Mouse (Mus musculus): Measurements from ENCODE around the gene Lrr1. TPM values are rescaled to one million over a fixed set of nuclear protein-coding genes. Genes with fewer than 3 reads are reported as not detected.

Gene Lrr1
- polyA plus RNA-seq, 1 experiment from 2014 or later, result 31.1 TPM

DNA sequence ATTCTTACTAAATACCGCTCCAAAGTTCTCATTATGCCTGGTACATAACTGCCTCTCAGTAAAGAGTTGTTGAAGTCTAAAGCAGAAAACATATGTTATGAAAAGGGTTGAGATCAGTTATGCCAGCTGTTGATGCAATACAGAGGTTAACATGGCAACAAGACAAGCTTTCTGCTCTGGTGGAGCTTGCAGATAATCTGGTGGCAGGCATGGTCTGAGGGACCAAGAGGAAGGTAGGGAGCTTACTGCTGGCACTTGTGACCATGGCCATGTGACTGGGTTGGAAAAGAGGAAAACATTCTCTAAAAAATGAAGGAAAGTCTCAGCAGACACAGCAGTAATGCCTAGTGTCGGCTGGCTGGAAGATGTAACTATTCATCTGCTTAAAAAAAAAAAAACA lies 2.7 kb downstream of the Lrr1 start:
- Histone ChIP-seq H3K27me3 (ENCODE audit: control insufficient read depth, insufficient read depth, low read length) (no peaks in the 10 kb centered on the region), H3K36me3 (ENCODE audit: control insufficient read depth, insufficient read depth, low read length) (peaks cover 4% of the 10 kb centered on the region; the same call in 1 of the 2 replicates), H3K9me3 (ENCODE audit: control insufficient read depth, low read length) (no peaks in the 10 kb centered on the region), H3K9ac (ENCODE audit: low read length) (no peak overlapping the region), H3K27ac (ENCODE audit: low read depth, low read length) (no peak overlapping the region), H3K4me1 (ENCODE audit: control insufficient read depth, insufficient read depth, low read length) (peaks cover 4% of the 10 kb centered on the region; the same call in 1 of the 2 replicates), H3K4me3 (ENCODE audit: low read depth, low read length) (no peak overlapping the region), H3K4me2 (no peak overlapping the region)
- 89% methylated on average over 2 of the region's 2 CpGs for WGBS
- DNase-seq (ENCODE audit: low spot score, missing footprints) (no peak), ATAC-seq (ENCODE audit: low FRiP score) (no peak)

DNA sequence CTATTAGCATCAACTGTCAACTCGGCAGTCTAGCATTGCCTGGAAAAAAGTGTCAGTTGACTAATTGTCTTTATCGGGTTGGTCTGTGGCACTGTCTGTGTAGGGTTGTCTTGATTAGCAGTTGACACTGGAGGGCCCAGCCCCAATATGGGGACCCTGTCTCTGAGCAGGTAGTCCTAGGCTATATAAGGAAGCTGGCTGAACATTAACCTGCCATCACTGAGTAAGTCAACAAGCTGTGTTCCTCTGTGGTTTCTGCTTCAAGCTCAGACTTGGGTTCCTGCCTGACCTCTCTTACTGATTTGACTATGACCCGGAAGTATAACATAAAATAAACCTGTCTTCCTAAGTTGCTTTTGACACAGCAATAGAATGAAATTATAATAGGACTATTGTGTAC lies 7.4 kb downstream of the Lrr1 start:
- Histone ChIP-seq H3K27me3 (ENCODE audit: control insufficient read depth, insufficient read depth, low read length) (no peaks in the 10 kb centered on the region), H3K4me3 (ENCODE audit: low read depth, low read length) (no peak overlapping the region), H3K27ac (ENCODE audit: low read depth, low read length) (no peak overlapping the region), H3K9ac (ENCODE audit: low read length) (no peak overlapping the region), H3K4me2 (no peak overlapping the region), H3K36me3 (ENCODE audit: control insufficient read depth, insufficient read depth, low read length) (peaks cover 4% of the 10 kb centered on the region; the same call in 1 of the 2 replicates), H3K9me3 (ENCODE audit: control insufficient read depth, low read length) (no peaks in the 10 kb centered on the region), H3K4me1 (ENCODE audit: control insufficient read depth, insufficient read depth, low read length) (no peaks in the 10 kb centered on the region)
- DNase-seq (ENCODE audit: low spot score, missing footprints), result peak; percentile 23
- WGBS, result 94% methylated on average over 3 of the region's 3 CpGs
- ATAC-seq (ENCODE audit: low FRiP score), result no peak

DNA sequence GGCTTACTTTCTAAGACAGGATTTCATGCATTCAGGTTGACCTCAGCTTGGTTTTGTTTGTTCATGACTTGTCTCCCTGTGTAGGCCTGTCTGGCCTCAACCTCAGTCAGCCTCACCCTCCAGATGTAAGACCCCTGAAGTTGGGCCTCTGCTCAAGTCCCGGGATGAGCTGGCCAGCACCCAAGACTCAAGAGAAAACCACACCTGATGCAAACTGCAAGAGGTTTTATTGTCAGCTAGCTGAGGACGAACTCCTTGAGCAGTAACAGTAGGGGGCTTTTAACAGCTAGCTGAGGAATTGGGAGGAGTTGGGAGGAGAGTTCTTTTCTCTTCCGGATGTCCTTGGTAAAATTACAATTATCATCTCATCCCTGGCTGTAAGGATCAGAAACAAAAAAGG lies 8.9 kb downstream of the Lrr1 start:
- DNase-seq (ENCODE audit: low spot score, missing footprints), result no peak
- Histone ChIP-seq H3K9me3 (ENCODE audit: control insufficient read depth, low read length) (no peaks in the 10 kb centered on the region), H3K4me3 (ENCODE audit: low read depth, low read length) (no peak overlapping the region), H3K27ac (ENCODE audit: low read depth, low read length) (no peak overlapping the region), H3K9ac (ENCODE audit: low read length) (no peak overlapping the region), H3K4me1 (ENCODE audit: control insufficient read depth, insufficient read depth, low read length) (no peaks in the 10 kb centered on the region), H3K36me3 (ENCODE audit: control insufficient read depth, insufficient read depth, low read length) (peaks cover 6% of the 10 kb centered on the region; the same call in 1 of the 2 replicates), H3K4me2 (no peak overlapping the region), H3K27me3 (ENCODE audit: control insufficient read depth, insufficient read depth, low read length) (no peaks in the 10 kb centered on the region)
- 85% methylated on average over 3 of the region's 3 CpGs for WGBS
- ATAC-seq (ENCODE audit: low FRiP score), result no peak

DNA sequence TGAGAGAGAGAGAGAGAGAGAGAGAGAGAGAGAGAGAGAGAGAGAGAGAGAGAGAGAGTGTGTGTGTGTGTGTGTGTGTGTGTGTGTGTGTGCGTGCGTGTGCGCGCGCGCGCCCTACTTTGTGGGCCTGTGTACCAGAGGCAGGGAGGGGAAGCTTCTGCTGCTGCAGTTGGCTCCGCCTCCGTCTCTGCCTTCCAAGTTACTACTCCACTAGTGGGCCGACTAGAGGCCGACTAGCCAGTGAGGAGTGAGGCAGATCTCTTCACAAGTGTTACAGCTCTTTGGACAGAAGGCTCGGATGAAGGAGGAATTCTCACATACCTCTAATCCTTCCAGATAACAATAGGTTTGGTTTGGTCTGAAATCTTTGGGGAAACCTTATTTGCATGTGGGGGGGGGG lies 10.8 kb downstream of the Lrr1 start:
- Histone ChIP-seq H3K4me1 (ENCODE audit: control insufficient read depth, insufficient read depth, low read length) (peaks cover 2% of the 10 kb centered on the region; the same call in 1 of the 2 replicates), H3K36me3 (ENCODE audit: control insufficient read depth, insufficient read depth, low read length) (peaks cover 6% of the 10 kb centered on the region; the same call in 1 of the 2 replicates), H3K4me3 (ENCODE audit: low read depth, low read length) (no peak overlapping the region), H3K4me2 (no peak overlapping the region), H3K9ac (ENCODE audit: low read length) (no peak overlapping the region), H3K27ac (ENCODE audit: low read depth, low read length) (no peak overlapping the region), H3K27me3 (ENCODE audit: control insufficient read depth, insufficient read depth, low read length) (no peaks in the 10 kb centered on the region), H3K9me3 (ENCODE audit: control insufficient read depth, low read length) (no peaks in the 10 kb centered on the region)
- DNase-seq (ENCODE audit: low spot score, missing footprints), result peak; percentile 19
- WGBS, result 69% methylated on average over 12 of the region's 12 CpGs
- no peak for ATAC-seq (ENCODE audit: low FRiP score)

DNA sequence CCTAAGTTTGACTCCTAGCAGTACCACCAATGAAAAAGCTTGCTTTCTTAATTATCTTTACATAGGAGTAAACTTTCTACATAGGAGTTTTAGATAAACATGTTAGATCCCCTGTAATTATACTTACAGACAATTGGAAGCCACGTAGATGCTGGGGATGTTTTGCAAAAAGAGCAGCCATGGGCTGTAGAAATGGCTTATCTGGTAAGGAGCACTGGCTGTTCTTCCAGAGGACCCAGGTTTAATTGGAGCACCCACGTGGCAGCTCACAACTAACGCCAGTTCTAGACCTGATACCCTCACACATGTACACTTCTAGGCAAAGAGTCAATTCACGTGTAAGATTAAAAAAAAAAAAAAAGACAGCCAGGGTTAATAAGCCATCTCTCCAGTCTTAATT lies 13.2 kb downstream of the Lrr1 start:
- H3K9ac ChIP-seq (ENCODE audit: low read length), result no peak overlapping the region
- no peak overlapping the region for H3K4me2 ChIP-seq
- H3K9me3 ChIP-seq (ENCODE audit: control insufficient read depth, low read length), result no peaks in the 10 kb centered on the region
- WGBS, result 84% methylated on average over 4 of the region's 4 CpGs
- no peak overlapping the region for H3K4me3 ChIP-seq (ENCODE audit: low read depth, low read length)
- H3K4me1 ChIP-seq (ENCODE audit: control insufficient read depth, insufficient read depth, low read length), result peaks cover 13% of the 10 kb centered on the region
- H3K27ac ChIP-seq (ENCODE audit: low read depth, low read length), result no peak overlapping the region
- H3K27me3 ChIP-seq (ENCODE audit: control insufficient read depth, insufficient read depth, low read length), result no peaks in the 10 kb centered on the region
- peaks cover 2% of the 10 kb centered on the region; the same call in 1 of the 2 replicates for H3K36me3 ChIP-seq (ENCODE audit: control insufficient read depth, insufficient read depth, low read length)
- ATAC-seq (ENCODE audit: low FRiP score), result no peak
- DNase-seq (ENCODE audit: low spot score, missing footprints), result peak; percentile 77

DNA sequence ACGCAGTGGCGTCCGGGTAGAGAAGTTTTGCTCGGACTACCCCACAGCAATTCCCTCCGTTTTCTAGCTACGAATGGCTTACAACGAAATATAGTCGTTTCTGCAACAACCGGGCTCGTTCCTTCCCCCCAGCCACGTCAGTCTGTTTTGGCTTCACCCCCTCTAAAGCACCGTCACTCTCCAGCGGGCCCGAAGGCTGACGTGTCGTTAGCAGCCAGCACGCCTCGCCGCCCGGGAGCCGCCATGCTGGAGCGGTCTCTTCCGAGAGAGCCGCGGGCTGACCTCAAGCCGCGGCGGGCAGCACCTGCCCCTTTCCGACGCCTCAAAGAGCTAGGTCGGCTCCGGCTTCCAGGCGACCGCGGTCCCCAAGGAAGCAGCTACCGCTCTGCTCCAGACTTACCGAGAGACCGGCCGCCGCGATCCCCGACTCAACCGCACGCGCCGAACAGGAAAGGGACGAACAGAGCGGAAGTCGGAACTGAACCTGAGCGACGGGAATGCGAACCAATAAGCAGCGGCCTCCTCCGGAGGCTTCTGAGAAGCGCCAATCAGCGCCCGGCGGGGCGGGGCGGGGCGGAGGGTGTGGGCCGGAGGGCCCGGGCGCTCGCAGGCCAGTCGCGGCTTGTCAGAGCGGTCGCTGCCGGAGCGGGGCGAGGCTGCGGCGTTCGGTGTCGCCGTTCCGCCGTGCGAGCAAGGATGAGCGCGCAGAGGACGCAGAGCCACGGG lies 15.1 kb downstream of the Lrr1 start, which contains the start of the genes Rpl36al and Mgat2:
Gene Rpl36al (minus strand): TSS at position 501 of the 726 bp plus-strand sequence.
Gene Mgat2 (plus strand): TSS at position 575 of the 726 bp plus-strand sequence.
- WGBS, result under 1% methylated on average over 84 of the region's 84 CpGs

DNA sequence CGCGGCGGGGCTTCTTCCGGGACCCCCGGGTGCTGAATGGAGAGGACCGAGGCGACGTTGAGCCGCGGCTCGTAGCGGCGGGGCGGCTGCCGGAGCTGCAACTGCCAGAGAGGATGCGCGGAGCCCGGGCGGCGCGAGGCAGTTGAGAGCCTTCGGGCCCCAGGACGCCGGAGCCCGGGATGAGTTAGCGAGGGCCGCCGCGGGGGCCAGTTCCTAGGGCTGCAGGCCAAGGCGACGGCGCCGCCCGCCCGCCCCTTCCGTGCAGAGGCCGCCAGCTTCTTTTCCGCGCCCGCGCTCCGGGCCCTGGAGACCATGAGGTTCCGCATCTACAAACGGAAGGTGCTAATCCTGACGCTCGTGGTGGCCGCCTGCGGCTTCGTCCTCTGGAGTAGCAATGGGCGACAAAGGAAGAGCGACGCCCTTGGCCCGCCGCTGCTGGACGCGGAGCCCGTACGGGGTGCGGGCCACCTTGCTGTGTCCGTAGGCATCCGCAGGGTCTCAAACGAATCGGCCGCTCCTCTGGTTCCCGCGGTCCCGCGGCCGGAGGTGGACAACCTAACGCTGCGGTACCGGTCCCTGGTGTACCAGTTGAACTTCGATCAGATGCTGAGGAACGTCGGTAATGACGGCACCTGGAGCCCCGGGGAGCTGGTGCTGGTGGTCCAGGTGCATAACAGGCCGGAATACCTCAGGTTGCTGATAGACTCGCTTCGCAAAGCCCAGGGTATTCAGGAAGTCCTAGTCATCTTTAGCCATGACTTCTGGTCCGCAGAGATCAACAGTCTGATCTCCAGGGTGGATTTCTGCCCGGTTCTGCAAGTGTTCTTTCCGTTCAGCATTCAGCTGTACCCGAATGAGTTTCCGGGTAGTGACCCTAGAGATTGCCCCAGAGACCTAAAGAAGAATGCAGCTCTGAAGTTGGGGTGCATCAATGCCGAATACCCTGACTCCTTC lies 16.0 kb downstream of the Lrr1 start:
- H3K4me2 ChIP-seq, result peak overlapping the region; percentile 98
- H3K4me1 ChIP-seq (ENCODE audit: control insufficient read depth, insufficient read depth, low read length), result peaks cover 16% of the 10 kb centered on the region
- H3K9ac ChIP-seq (ENCODE audit: low read length), result peak overlapping the region; percentile 92
- peak overlapping the region; percentile 80 for H3K27ac ChIP-seq (ENCODE audit: low read depth, low read length)
- WGBS, result 3% methylated on average over 75 of the region's 86 CpGs
- peak overlapping the region; percentile 89 for H3K4me3 ChIP-seq (ENCODE audit: low read depth, low read length)
- ATAC-seq (ENCODE audit: low FRiP score), result peak; percentile 75
- H3K27me3 ChIP-seq (ENCODE audit: control insufficient read depth, insufficient read depth, low read length), result no peaks in the 10 kb centered on the region
- H3K9me3 ChIP-seq (ENCODE audit: control insufficient read depth, low read length), result no peaks in the 10 kb centered on the region
- DNase-seq (ENCODE audit: low spot score, missing footprints), result peak; percentile 95
- H3K36me3 ChIP-seq (ENCODE audit: control insufficient read depth, insufficient read depth, low read length), result peaks cover 6% of the 10 kb centered on the region; the same call in 1 of the 2 replicates

More for the DNA sequence above, 15.1 kb downstream of the Lrr1 start, which contains the start of the genes Rpl36al and Mgat2:
- Histone ChIP-seq H3K4me2 (peak within 1 kb of the TSS; percentile 98), H3K9me3 (ENCODE audit: control insufficient read depth, low read length) (no peaks in the 10 kb centered on the region), H3K4me3 (ENCODE audit: low read depth, low read length) (peak within 1 kb of the TSS; percentile 89), H3K4me1 (ENCODE audit: control insufficient read depth, insufficient read depth, low read length) (peaks cover 16% of the 10 kb centered on the region), H3K36me3 (ENCODE audit: control insufficient read depth, insufficient read depth, low read length) (peaks cover 6% of the 10 kb centered on the region; the same call in 1 of the 2 replicates), H3K9ac (ENCODE audit: low read length) (peak within 1 kb of the TSS; percentile 92), H3K27me3 (ENCODE audit: control insufficient read depth, insufficient read depth, low read length) (no peaks in the 10 kb centered on the region), H3K27ac (ENCODE audit: low read depth, low read length) (peak within 1 kb of the TSS; percentile 80)
- DNase-seq (ENCODE audit: low spot score, missing footprints) (peak; percentile 100), ATAC-seq (ENCODE audit: low FRiP score) (peak; percentile 100)

DNA sequence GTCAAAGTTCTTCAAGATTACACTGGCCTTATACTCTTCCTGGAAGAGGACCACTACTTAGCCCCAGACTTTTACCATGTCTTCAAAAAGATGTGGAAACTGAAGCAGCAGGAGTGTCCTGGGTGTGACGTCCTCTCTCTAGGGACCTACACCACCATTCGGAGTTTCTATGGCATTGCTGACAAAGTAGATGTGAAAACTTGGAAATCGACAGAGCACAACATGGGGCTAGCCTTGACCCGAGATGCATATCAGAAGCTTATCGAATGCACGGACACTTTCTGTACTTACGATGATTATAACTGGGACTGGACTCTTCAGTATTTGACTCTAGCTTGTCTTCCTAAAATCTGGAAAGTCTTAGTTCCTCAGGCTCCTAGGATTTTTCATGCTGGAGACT lies 16.8 kb downstream of the Lrr1 start:
- peak overlapping the region; percentile 92 for H3K9ac ChIP-seq (ENCODE audit: low read length)
- WGBS, result 78% methylated on average over 7 of the region's 7 CpGs
- no peak for ATAC-seq (ENCODE audit: low FRiP score)
- peak; percentile 87 for DNase-seq (ENCODE audit: low spot score, missing footprints)
- peak overlapping the region; percentile 98 for H3K4me2 ChIP-seq
- peaks cover 7% of the 10 kb centered on the region; the same call in 1 of the 2 replicates for H3K36me3 ChIP-seq (ENCODE audit: control insufficient read depth, insufficient read depth, low read length)
- H3K27me3 ChIP-seq (ENCODE audit: control insufficient read depth, insufficient read depth, low read length), result no peaks in the 10 kb centered on the region
- H3K27ac ChIP-seq (ENCODE audit: low read depth, low read length), result no peak overlapping the region
- peaks cover 16% of the 10 kb centered on the region for H3K4me1 ChIP-seq (ENCODE audit: control insufficient read depth, insufficient read depth, low read length)
- no peaks in the 10 kb centered on the region for H3K9me3 ChIP-seq (ENCODE audit: control insufficient read depth, low read length)
- H3K4me3 ChIP-seq (ENCODE audit: low read depth, low read length), result peak overlapping the region; percentile 89
